Mouse (Mus musculus): ENCODE results near the gene Ccdc91. TPM values are rescaled to one million over a fixed set of nuclear protein-coding genes. Genes with fewer than 3 reads are reported as not detected.

Gene Ccdc91
- total RNA-seq, 2 experiments from 2014 or later = 8.8 to 25.4 TPM

GRCm38 (mm10) chr6:147675022-147675733, 199.6 kb downstream of the Ccdc91 start:
- no peak for ATAC-seq (replicated peaks; ENCODE audit: poor library complexity, severe bottlenecking)

GRCm38 (mm10) chr6:147676214-147676613, 200.6 kb downstream of the Ccdc91 start:
- no peak for ATAC-seq (replicated peaks; ENCODE audit: poor library complexity, severe bottlenecking)

Other genes starting within 250 kb of the Ccdc91 start
- not detected in 2 replicates for gene Pthlh, start 211.6 kb upstream of the Ccdc91 start, total RNA-seq (2014; fragmentation: Nextera tagmentation)
- not detected in 2 replicates for gene Pthlh, start 211.6 kb upstream of the Ccdc91 start, total RNA-seq (2017)